Mouse (Mus musculus): ENCODE data around the gene Inip. TPM values are rescaled to one million over a fixed set of nuclear protein-coding genes. Genes with fewer than 3 reads are reported as not detected.

The Inip gene
- 1.1 and 1.6 TPM in 2 replicates for polyA plus RNA-seq (2012)

DNA sequence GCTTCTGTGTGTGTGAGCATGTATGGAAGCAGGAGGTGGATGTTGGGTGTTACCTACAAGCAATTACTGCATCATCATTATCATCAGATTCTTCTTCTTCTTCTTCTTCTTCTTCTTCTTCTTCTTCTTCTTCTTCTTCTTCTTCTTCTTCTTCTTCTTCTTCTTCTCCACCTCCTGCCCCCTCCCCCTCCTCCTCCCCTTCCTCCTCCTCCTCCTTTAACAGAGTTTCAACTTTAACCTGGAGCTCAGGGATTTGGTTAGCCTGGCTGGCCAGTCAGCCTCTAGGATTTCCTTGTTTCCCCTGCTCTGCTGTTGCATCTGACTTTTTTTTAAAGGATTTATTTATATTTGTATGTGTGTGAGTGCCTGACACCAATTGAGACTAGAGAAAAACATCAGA, at the start of gene Inip:
TSS of gene Inip (minus strand) at position 101 of the 400 bp plus-strand sequence.
- TF ChIP-seq GATA1 (IDR thresholded peaks at IDR 0.05; ENCODE audit: low read length) (no peak), TAL1 (IDR thresholded peaks at IDR 0.05; ENCODE audit: low read length) (no peak)
- H3K27me3 ChIP-seq (ENCODE audit: control insufficient read depth): peaks cover 3% of the 10 kb centered on the region
- peaks cover 47% of the 10 kb centered on the region for H3K4me1 ChIP-seq (ENCODE audit: control insufficient read depth)
- H3K4me3 ChIP-seq (replicated peaks): no peak within 1 kb of the TSS
- no peaks in the 10 kb centered on the region for H3K9me3 ChIP-seq (ENCODE audit: control insufficient read depth, low read length)
- no peaks in the 10 kb centered on the region for H3K36me3 ChIP-seq (ENCODE audit: control insufficient read depth)

DNA sequence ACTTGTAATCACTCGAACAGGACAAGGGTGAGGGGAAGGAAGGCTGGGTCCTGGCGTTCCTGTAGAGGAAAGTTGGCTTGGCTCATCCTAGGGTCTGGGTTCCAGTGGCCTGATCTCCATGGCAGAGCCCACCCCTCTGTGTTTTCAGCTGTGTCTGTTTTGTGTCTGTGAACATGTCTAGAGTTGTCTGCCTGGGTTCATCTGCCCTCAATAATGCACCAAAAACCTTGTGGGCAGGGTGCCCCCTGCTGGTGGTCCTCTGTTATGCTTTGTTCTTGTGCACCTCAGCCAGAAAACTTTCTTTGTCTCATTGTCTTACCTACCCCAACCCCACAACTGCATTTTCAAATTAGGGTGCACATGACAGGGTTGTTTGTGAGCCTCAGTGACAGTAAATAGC, 48.8 kb upstream of the Inip start:
- H3K4me1 ChIP-seq (ENCODE audit: control insufficient read depth): no peaks in the 10 kb centered on the region
- H3K36me3 ChIP-seq (ENCODE audit: control insufficient read depth): no peaks in the 10 kb centered on the region; the same call in 1 of the 2 replicates
- no peaks in the 10 kb centered on the region for H3K9me3 ChIP-seq (ENCODE audit: control insufficient read depth, low read length)
- no peaks in the 10 kb centered on the region for H3K27me3 ChIP-seq (ENCODE audit: control insufficient read depth)
- TF ChIP-seq TAL1 (IDR thresholded peaks at IDR 0.05; ENCODE audit: low read length): no peak
- no peak for TF ChIP-seq GATA1 (IDR thresholded peaks at IDR 0.05; ENCODE audit: low read length)
- H3K4me3 ChIP-seq (replicated peaks): no peak overlapping the region

DNA sequence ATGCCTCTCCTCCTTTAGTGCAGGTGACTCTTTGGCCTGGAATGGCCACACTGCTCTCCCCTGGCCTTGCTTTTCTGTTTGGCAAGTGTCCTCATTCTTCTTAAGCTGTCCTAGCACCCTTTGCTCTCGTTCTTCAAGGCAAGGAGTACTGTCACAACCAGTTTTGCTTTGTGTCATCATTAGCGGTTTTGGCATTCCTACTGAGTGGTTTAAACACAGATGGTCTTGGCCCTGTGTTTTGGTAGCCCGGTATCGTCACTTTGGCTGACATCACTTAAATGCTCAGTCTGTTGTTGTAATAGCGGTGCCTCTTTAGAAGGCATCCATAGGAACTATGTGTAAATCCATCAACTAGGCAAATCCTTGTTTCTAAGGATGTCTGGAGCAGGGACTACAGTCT, 46.1 kb upstream of the Inip start:
- H3K4me3 ChIP-seq (replicated peaks): no peak overlapping the region
- no peak for TF ChIP-seq GATA1 (IDR thresholded peaks at IDR 0.05; ENCODE audit: low read length)
- TF ChIP-seq TAL1 (IDR thresholded peaks at IDR 0.05; ENCODE audit: low read length): no peak
- no peaks in the 10 kb centered on the region for H3K27me3 ChIP-seq (ENCODE audit: control insufficient read depth)
- H3K4me1 ChIP-seq (ENCODE audit: control insufficient read depth): peaks cover 2% of the 10 kb centered on the region; the same call in 1 of the 2 replicates
- no peaks in the 10 kb centered on the region; the same call in 1 of the 2 replicates for H3K36me3 ChIP-seq (ENCODE audit: control insufficient read depth)
- H3K9me3 ChIP-seq (ENCODE audit: control insufficient read depth, low read length): no peaks in the 10 kb centered on the region

DNA sequence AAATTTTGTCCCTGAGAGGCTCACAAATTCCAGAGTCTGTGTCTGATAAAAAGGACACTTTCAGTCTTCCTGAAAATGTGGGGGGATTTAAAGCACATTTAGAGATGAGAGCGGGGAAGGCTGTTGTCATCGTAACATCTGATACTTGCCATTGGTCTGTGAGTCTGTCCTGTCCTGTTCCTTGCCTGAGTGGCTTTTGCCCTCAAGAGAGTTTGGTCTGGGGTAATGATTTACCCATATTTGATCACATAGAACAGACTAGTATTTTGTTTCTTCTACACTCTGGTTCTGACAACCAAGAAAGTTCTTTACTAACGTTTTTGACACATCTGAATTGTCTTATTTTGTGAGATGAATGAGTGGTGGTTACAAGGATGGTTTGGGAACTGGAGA, 43.9 kb upstream of the Inip start:
- Histone ChIP-seq H3K4me1 (ENCODE audit: control insufficient read depth) (peaks cover 2% of the 10 kb centered on the region; the same call in 1 of the 2 replicates), H3K9me3 (ENCODE audit: control insufficient read depth, low read length) (no peaks in the 10 kb centered on the region), H3K27me3 (ENCODE audit: control insufficient read depth) (no peaks in the 10 kb centered on the region), H3K4me3 (replicated peaks) (no peak overlapping the region), H3K36me3 (ENCODE audit: control insufficient read depth) (no peaks in the 10 kb centered on the region; the same call in 1 of the 2 replicates)
- TF ChIP-seq GATA1 (IDR thresholded peaks at IDR 0.05; ENCODE audit: low read length): no peak
- no peak for TF ChIP-seq TAL1 (IDR thresholded peaks at IDR 0.05; ENCODE audit: low read length)

DNA sequence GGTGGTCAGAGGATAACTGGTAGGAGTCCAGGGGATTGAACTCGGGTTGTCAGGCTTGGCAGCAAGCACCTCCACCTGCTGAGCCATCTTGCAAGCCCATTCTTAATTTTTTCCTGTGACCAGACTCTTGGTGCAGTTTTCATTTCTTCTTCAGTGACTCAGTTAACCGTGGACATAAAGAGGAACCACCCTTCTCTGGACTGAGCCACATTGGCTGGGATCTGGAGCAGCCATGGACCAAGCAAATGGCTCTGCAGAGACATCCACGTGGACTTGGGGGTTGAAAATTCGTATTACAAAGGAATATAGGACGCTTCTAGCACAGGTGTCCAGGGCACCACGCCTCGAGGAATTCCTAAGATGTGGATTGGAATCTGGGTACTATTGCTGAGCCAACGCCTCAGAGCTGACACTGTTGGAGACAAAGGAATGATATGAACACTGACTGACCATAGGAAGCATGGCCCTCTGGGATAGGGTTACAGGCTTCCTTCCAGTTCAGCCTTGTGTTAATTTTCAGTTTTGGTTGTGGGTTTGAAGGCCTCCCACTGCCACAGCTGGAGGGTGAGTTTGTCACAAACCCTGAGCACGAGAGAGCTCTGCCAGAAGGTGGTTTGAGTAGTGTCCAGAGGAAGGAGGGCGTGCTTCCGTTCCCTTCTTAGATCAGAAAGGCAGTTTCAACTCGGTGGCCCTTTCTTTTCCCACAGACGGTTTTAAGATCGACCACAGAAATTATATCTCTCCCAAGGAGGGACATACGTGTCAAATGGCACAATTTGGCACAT, 43.3 kb upstream of the Inip start:
- Histone ChIP-seq H3K4me1 (ENCODE audit: control insufficient read depth) (peaks cover 2% of the 10 kb centered on the region; the same call in 1 of the 2 replicates), H3K9me3 (ENCODE audit: control insufficient read depth, low read length) (no peaks in the 10 kb centered on the region), H3K27me3 (ENCODE audit: control insufficient read depth) (no peaks in the 10 kb centered on the region), H3K4me3 (replicated peaks) (no peak overlapping the region), H3K36me3 (ENCODE audit: control insufficient read depth) (no peaks in the 10 kb centered on the region; the same call in 1 of the 2 replicates)
- TF ChIP-seq GATA1 (IDR thresholded peaks at IDR 0.05; ENCODE audit: low read length): no peak
- no peak for TF ChIP-seq TAL1 (IDR thresholded peaks at IDR 0.05; ENCODE audit: low read length)

DNA sequence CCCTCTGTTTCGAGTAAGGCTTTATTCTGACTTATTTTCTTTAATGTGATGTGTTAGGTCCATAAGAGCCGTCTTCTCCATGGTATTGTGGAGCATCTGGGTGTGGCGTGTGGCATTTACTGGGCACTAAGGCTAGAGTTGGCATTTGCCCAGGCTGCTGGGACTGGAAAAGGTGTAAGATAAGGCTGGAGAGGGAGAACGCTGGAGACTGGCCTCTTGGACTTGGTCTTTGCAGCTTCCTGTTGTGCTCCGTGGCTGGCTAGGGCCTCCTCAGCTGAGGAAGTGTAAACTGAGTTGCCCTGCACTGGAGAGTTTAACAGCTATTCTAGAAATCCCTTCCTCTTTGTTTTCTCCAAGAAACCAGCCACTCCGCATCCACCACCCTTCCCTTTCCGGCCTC, 36.3 kb upstream of the Inip start:
- no peak for TF ChIP-seq GATA1 (IDR thresholded peaks at IDR 0.05; ENCODE audit: low read length)
- no peaks in the 10 kb centered on the region; the same call in 1 of the 2 replicates for H3K9me3 ChIP-seq (ENCODE audit: control insufficient read depth, low read length)
- peaks cover 11% of the 10 kb centered on the region for H3K36me3 ChIP-seq (ENCODE audit: control insufficient read depth)
- H3K4me1 ChIP-seq (ENCODE audit: control insufficient read depth): no peaks in the 10 kb centered on the region
- H3K27me3 ChIP-seq (ENCODE audit: control insufficient read depth): no peaks in the 10 kb centered on the region
- H3K4me3 ChIP-seq (replicated peaks): no peak overlapping the region

DNA sequence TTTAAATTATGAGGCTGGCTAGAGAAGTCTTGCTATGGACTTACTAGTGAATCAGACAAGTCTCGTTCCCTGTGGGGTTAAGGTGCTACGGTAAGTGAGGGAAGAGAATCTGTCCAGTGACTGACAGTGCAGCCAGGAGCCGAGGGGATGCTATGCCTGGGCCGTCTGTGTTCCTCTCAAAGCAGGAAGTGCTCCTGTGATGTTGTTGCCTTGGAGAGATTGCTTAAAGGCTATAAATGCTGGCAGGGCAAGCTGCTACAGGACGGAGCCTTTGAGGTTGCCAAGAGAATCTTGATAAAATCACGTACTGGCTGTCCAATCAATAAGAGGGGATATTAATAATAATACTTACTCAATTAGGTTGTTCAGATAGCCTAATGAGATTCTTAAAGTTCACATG, 31.4 kb upstream of the Inip start:
- Histone ChIP-seq H3K36me3 (ENCODE audit: control insufficient read depth) (peaks cover 11% of the 10 kb centered on the region), H3K27me3 (ENCODE audit: control insufficient read depth) (no peaks in the 10 kb centered on the region), H3K4me3 (replicated peaks) (no peak overlapping the region), H3K9me3 (ENCODE audit: control insufficient read depth, low read length) (no peaks in the 10 kb centered on the region; the same call in 1 of the 2 replicates), H3K4me1 (ENCODE audit: control insufficient read depth) (no peaks in the 10 kb centered on the region)
- TF ChIP-seq GATA1 (IDR thresholded peaks at IDR 0.05; ENCODE audit: low read length) (no peak), TAL1 (IDR thresholded peaks at IDR 0.05; ENCODE audit: low read length) (no peak)

DNA sequence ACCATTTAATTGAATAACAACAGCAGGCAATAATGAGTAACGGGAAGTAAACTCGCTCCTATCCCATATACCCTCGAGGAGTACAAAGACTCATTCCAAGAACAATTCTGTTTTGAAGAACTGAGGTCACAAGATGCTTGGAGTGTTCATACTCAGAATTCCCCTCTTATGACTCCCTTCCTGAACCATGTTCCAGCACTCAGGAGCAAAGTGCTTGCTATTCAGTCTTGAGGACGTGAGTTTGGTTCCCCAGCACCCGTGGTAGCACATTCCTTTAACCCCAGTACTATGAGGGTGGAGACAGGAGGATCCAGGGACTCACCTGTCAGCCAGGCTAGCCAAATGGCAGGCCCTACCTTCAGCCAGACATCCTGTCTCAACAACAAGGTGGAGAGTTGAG, 29.6 kb upstream of the Inip start:
- Histone ChIP-seq H3K4me1 (ENCODE audit: control insufficient read depth) (no peaks in the 10 kb centered on the region), H3K4me3 (replicated peaks) (no peak overlapping the region), H3K9me3 (ENCODE audit: control insufficient read depth, low read length) (no peaks in the 10 kb centered on the region; the same call in 1 of the 2 replicates), H3K36me3 (ENCODE audit: control insufficient read depth) (peaks cover 11% of the 10 kb centered on the region), H3K27me3 (ENCODE audit: control insufficient read depth) (no peaks in the 10 kb centered on the region)
- no peak for TF ChIP-seq GATA1 (IDR thresholded peaks at IDR 0.05; ENCODE audit: low read length)
- no peak for TF ChIP-seq TAL1 (IDR thresholded peaks at IDR 0.05; ENCODE audit: low read length)

DNA sequence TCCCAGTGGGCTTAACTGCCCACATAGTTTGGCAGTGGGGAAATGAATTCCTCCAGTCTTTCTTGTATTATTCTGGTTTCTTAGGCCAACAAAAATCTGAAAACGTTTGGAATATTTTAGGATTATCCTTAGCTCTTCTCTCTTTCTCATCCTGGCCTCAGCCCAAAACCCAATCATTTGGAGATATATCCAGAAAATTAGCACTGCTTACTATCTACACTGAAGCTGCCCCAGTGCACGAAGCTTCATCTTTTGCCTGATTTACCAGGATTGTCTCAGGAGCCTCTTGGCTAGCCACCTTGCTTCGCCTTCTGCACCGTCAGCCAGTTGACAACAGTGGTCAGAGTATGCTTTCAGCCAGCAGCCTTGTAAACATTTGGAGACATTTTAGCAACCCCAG, 27.7 kb upstream of the Inip start:
- Histone ChIP-seq H3K36me3 (ENCODE audit: control insufficient read depth) (no peaks in the 10 kb centered on the region), H3K4me3 (replicated peaks) (no peak overlapping the region), H3K9me3 (ENCODE audit: control insufficient read depth, low read length) (no peaks in the 10 kb centered on the region), H3K4me1 (ENCODE audit: control insufficient read depth) (no peaks in the 10 kb centered on the region), H3K27me3 (ENCODE audit: control insufficient read depth) (no peaks in the 10 kb centered on the region)
- TF ChIP-seq GATA1 (IDR thresholded peaks at IDR 0.05; ENCODE audit: low read length) (no peak), TAL1 (IDR thresholded peaks at IDR 0.05; ENCODE audit: low read length) (no peak)
